Mouse (Mus musculus): ENCODE measurements around the gene Snrnp27.

Snrnp27 gene

GRCm38 (mm10) chr6:86683872-86684654, at the start of gene Snrnp27:
Gene Snrnp27 (minus strand): TSS chr6:86684522.
- CTCF ChIA-PET: no interaction called here

GRCm38 (mm10) chr6:86733183-86733876, 49.0 kb upstream of the Snrnp27 start, which contains the start of gene Gmcl1:
Gene Gmcl1 (minus strand): TSS chr6:86733383.
- CTCF ChIA-PET: interaction anchor here (0.6 kb wide), 1 partner anchor 60 kb away, joined by 3 read pairs; no protein-coding TSS in a partner anchor

GRCm38 (mm10) chr6:86732276-86733173, 48.2 kb upstream of the Snrnp27 start:
- CTCF ChIA-PET: interaction anchor here (0.5 kb wide), 1 partner anchor 209 kb away, joined by 4 read pairs; no protein-coding TSS in a partner anchor

GRCm38 (mm10) chr6:86728711-86729110, 44.4 kb upstream of the Snrnp27 start:
- CTCF ChIA-PET: no interaction called here

GRCm38 (mm10) chr6:86721977-86722376, 37.7 kb upstream of the Snrnp27 start:
- CTCF ChIA-PET: no interaction called here

GRCm38 (mm10) chr6:86708072-86708774, 23.9 kb upstream of the Snrnp27 start:
- CTCF ChIA-PET: no interaction called here

- CTCF ChIA-PET: no interaction called here
These were observed 18.3 kb upstream of the Snrnp27 start for GRCm38 (mm10) chr6:86702577-86702976.

GRCm38 (mm10) chr6:86697903-86698302, 13.6 kb upstream of the Snrnp27 start:
- CTCF ChIA-PET: no interaction called here

- CTCF ChIA-PET: no interaction called here
These were observed 11.9 kb upstream of the Snrnp27 start for GRCm38 (mm10) chr6:86696213-86696612.

GRCm38 (mm10) chr6:86694465-86694864, 10.1 kb upstream of the Snrnp27 start:
- CTCF ChIA-PET: no interaction called here

GRCm38 (mm10) chr6:86689671-86690070, 5.3 kb upstream of the Snrnp27 start:
- CTCF ChIA-PET: no interaction called here

GRCm38 (mm10) chr6:86686971-86687370, 2.6 kb upstream of the Snrnp27 start:
- CTCF ChIA-PET: interaction anchor here (0.6 kb wide), 1 partner anchor 228 kb away, joined by 3 read pairs; no protein-coding TSS in a partner anchor

GRCm38 (mm10) chr6:86684655-86685011, 311 bp upstream of the Snrnp27 start:
- CTCF ChIA-PET: no interaction called here

GRCm38 (mm10) chr6:86681289-86681688, 3.0 kb downstream of the Snrnp27 start:
- CTCF ChIA-PET: no interaction called here

GRCm38 (mm10) chr6:86678341-86678740, 6.0 kb downstream of the Snrnp27 start:
- CTCF ChIA-PET: no interaction called here

- CTCF ChIA-PET: no interaction called here
These were observed 13.4 kb downstream of the Snrnp27 start for GRCm38 (mm10) chr6:86670873-86671272.

GRCm38 (mm10) chr6:86669240-86669727, 15.0 kb downstream of the Snrnp27 start:
- CTCF ChIA-PET: interaction anchor here (0.9 kb wide), 1 partner anchor 65 kb away, joined by 4 read pairs; no protein-coding TSS in a partner anchor

GRCm38 (mm10) chr6:86668580-86669239, 15.6 kb downstream of the Snrnp27 start, which contains the start of gene Mxd1:
Gene Mxd1 (minus strand): TSS chr6:86669161.
- CTCF ChIA-PET: interaction anchor here (0.5 to 0.9 kb wide), 3 partner anchors 64 to 160 kb away, joined by 3 to 11 read pairs (median 4); no protein-coding TSS in a partner anchor

GRCm38 (mm10) chr6:86667061-86667460, 17.3 kb downstream of the Snrnp27 start:
- CTCF ChIA-PET: no interaction called here

GRCm38 (mm10) chr6:86665560-86666307, 18.6 kb downstream of the Snrnp27 start:
- CTCF ChIA-PET: interaction anchor here (0.7 kb wide), 1 partner anchor 65 kb away, joined by 12 read pairs; no protein-coding TSS in a partner anchor

Measured in spleen, embryonic (tissue).